Mouse (Mus musculus) bone marrow macrophage, adult 2 months (primary cell): ENCODE data around the gene Dand5.

ENCODE experiments used
- CTCF ChIP-seq: IDR thresholded peaks from 2 replicates; pipeline ENCODE4 v1.5.1; 2012; ENCODE audit warnings: low read depth, mild to moderate bottlenecking, low read length, moderate library complexity
- POLR2A ChIP-seq: IDR thresholded peaks from 2 replicates; pipeline ENCODE4 v1.6.1; 2012; ENCODE audit warnings: mild to moderate bottlenecking, low read depth, low read length, borderline replicate concordance

GRCm38 (mm10) chr8:84785756-84786677 is 36.6 kb downstream of the Dand5 start:
- no peak for TF ChIP-seq CTCF
- TF ChIP-seq POLR2A = no peak
